Mouse (Mus musculus): ENCODE results near the gene Hddc2. TPM values are rescaled to one million over a fixed set of nuclear protein-coding genes. Genes with fewer than 3 reads are reported as not detected.

Gene Hddc2
- polyA plus RNA-seq, 1 experiment: 22.1 TPM

GRCm38 (mm10) chr10:31298921-31299574 lies 14.1 kb upstream of the Hddc2 start:
- Histone ChIP-seq H3K4me3 (ENCODE audit: insufficient read depth, low read length) (no peak overlapping the region), H3K4me1 (ENCODE audit: control insufficient read depth, insufficient read depth, low read length) (peaks cover 1% of the 10 kb centered on the region; the same call in 1 of the 2 replicates), H3K27ac (ENCODE audit: insufficient read depth, low read length) (no peak overlapping the region)
- TF ChIP-seq CTCF (IDR thresholded peaks at IDR 0.05; ENCODE audit: extremely low read depth, insufficient read depth, low read length) (peak; percentile 85), POLR2A (IDR thresholded peaks at IDR 0.05; ENCODE audit: extremely low read depth, insufficient read depth, low read length) (no peak)

DNA sequence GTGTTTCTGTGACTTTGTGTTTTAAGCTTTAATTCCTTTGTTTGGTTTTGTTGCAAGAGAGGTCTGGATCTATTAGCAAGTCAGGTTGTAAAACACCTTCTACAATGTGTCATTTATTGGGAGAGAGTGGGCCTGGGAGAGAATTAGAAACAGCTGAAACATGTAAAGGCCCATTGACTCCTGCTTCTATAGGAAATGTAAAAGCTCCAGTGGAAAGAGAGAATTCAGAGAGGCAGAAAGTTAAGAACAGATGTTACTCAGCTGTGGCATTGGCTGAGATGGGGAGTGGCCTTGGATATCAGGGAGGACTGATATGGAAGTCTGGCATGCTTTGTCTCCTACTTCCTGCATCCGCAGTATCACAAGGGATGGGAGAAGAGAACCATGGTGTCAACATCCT lies 12.9 kb upstream of the Hddc2 start:
- Histone ChIP-seq H3K4me3 (ENCODE audit: insufficient read depth, low read length) (no peak overlapping the region), H3K27ac (ENCODE audit: insufficient read depth, low read length) (no peak overlapping the region), H3K4me1 (ENCODE audit: control insufficient read depth, insufficient read depth, low read length) (peaks cover 1% of the 10 kb centered on the region; the same call in 1 of the 2 replicates)
- no peak for TF ChIP-seq CTCF (IDR thresholded peaks at IDR 0.05; ENCODE audit: extremely low read depth, insufficient read depth, low read length)
- TF ChIP-seq POLR2A (IDR thresholded peaks at IDR 0.05; ENCODE audit: extremely low read depth, insufficient read depth, low read length): no peak

DNA sequence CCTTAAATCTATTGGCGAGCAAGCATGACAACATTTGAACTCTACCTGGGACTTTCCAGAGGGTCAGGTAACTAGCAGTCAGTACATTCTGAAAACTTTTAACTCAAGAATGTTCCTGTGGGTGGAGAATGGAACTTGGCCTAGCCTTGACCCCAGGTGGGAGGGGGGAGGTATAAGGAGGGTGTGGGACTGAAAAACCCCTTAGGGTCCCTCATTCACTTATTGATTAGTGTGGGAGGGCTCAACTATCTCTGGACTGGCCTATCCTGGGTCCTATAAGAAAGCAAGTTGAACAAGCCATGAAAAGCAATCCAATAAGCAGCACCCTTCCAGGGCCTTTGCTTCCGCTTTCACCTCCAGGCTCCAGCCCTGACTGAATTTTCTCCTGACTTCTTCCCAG lies 9.7 kb upstream of the Hddc2 start:
- Histone ChIP-seq H3K4me1 (ENCODE audit: control insufficient read depth, insufficient read depth, low read length) (peaks cover 1% of the 10 kb centered on the region; the same call in 1 of the 2 replicates), H3K27ac (ENCODE audit: insufficient read depth, low read length) (no peak overlapping the region), H3K4me3 (ENCODE audit: insufficient read depth, low read length) (no peak overlapping the region)
- TF ChIP-seq CTCF (IDR thresholded peaks at IDR 0.05; ENCODE audit: extremely low read depth, insufficient read depth, low read length): no peak
- TF ChIP-seq POLR2A (IDR thresholded peaks at IDR 0.05; ENCODE audit: extremely low read depth, insufficient read depth, low read length): no peak

DNA sequence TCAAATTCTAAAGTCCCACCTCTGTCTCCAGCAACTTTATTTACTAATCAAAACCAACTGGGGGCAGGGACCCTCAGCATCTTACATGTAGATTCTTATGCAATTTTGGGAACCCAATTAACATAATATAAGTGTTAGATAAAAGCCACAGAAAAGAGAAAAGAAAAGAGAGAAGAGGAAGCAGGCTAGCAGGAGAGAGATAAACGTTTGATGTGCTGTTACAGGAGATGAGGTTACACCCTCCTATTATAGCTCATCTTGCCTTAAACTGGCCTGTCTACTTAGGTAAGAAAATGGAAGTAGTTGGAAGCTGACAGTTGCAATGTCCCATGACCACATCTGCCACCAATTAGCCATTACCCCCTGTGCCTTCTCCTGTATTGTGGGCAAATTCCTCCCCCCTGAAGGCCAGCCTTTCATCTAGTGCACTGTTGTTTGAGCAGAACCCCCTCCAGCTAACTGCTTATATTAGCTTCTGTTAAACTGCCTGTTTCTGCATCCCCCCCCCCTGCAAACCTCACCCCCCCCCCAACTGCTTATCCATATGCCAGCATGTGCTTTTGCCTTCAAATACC lies 6.1 kb upstream of the Hddc2 start:
- Histone ChIP-seq H3K4me3 (ENCODE audit: insufficient read depth, low read length) (no peak overlapping the region), H3K4me1 (ENCODE audit: control insufficient read depth, insufficient read depth, low read length) (no peaks in the 10 kb centered on the region), H3K27ac (ENCODE audit: insufficient read depth, low read length) (no peak overlapping the region)
- TF ChIP-seq CTCF (IDR thresholded peaks at IDR 0.05; ENCODE audit: extremely low read depth, insufficient read depth, low read length) (no peak), POLR2A (IDR thresholded peaks at IDR 0.05; ENCODE audit: extremely low read depth, insufficient read depth, low read length) (no peak)

DNA sequence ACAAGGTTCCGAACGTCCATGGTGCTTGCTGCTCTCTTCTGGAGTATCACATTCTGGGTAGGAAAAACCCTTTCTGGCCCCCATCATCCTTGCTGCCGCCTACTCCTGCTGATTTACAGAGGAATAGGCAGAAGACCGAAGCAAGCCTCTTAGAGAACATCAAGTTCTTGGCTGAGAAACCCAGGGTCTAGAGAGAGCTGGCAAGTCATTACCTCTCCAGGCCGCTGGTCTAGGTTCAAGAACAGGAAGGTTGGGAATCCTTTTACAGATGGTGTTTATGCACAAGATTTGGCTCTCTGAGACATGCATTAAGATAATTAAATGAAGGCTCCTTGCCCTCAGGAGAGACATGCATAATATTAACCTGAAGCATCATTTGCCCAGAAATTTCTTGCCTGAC lies 5.3 kb downstream of the Hddc2 start:
- Histone ChIP-seq H3K27ac (ENCODE audit: insufficient read depth, low read length) (no peak overlapping the region), H3K4me3 (ENCODE audit: insufficient read depth, low read length) (no peak overlapping the region), H3K4me1 (ENCODE audit: control insufficient read depth, insufficient read depth, low read length) (no peaks in the 10 kb centered on the region)
- TF ChIP-seq POLR2A (IDR thresholded peaks at IDR 0.05; ENCODE audit: extremely low read depth, insufficient read depth, low read length) (no peak), CTCF (IDR thresholded peaks at IDR 0.05; ENCODE audit: extremely low read depth, insufficient read depth, low read length) (no peak)

GRCm38 (mm10) chr10:31329436-31329835 lies 16.3 kb downstream of the Hddc2 start:
- TF ChIP-seq POLR2A (IDR thresholded peaks at IDR 0.05; ENCODE audit: extremely low read depth, insufficient read depth, low read length) (no peak), CTCF (IDR thresholded peaks at IDR 0.05; ENCODE audit: extremely low read depth, insufficient read depth, low read length) (no peak)
- H3K4me3 ChIP-seq (ENCODE audit: insufficient read depth, low read length): no peak overlapping the region
- no peak overlapping the region for H3K27ac ChIP-seq (ENCODE audit: insufficient read depth, low read length)
- H3K4me1 ChIP-seq (ENCODE audit: control insufficient read depth, insufficient read depth, low read length): no peaks in the 10 kb centered on the region

GRCm38 (mm10) chr10:31330286-31330962 lies 17.2 kb downstream of the Hddc2 start:
- H3K27ac ChIP-seq (ENCODE audit: insufficient read depth, low read length): no peak overlapping the region
- H3K4me3 ChIP-seq (ENCODE audit: insufficient read depth, low read length): no peak overlapping the region
- H3K4me1 ChIP-seq (ENCODE audit: control insufficient read depth, insufficient read depth, low read length): no peaks in the 10 kb centered on the region
- no peak for TF ChIP-seq POLR2A (IDR thresholded peaks at IDR 0.05; ENCODE audit: extremely low read depth, insufficient read depth, low read length)
- TF ChIP-seq CTCF (IDR thresholded peaks at IDR 0.05; ENCODE audit: extremely low read depth, insufficient read depth, low read length): no peak

DNA sequence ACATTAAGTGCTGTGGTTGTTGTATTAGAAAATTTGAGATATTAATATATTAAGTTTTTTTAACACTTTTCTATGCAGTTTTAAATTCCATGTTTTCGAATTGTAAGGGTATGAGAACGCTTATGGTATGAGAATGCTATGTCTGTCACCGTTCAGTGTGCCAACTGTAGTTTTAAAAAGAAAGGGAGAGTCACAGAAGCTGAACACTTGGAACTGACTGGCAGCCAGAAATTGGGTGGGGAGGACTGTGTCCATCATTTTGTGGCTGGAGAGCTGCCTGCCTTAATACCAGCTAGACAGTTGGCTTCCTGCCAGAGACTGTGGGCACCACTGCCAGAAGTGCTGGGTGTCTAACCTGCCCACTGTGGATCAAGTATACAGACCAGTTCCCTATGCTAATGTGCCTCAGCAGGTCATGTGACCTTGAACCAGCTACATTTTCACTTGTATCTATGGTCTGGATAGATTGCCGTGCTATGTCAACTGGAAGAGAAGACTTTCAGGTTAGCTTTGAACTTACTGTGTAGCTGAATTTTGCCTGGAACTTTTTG lies 18.1 kb downstream of the Hddc2 start:
- TF ChIP-seq CTCF (IDR thresholded peaks at IDR 0.05; ENCODE audit: extremely low read depth, insufficient read depth, low read length) (no peak), POLR2A (IDR thresholded peaks at IDR 0.05; ENCODE audit: extremely low read depth, insufficient read depth, low read length) (no peak)
- Histone ChIP-seq H3K27ac (ENCODE audit: insufficient read depth, low read length) (no peak overlapping the region), H3K4me3 (ENCODE audit: insufficient read depth, low read length) (no peak overlapping the region), H3K4me1 (ENCODE audit: control insufficient read depth, insufficient read depth, low read length) (no peaks in the 10 kb centered on the region)

DNA sequence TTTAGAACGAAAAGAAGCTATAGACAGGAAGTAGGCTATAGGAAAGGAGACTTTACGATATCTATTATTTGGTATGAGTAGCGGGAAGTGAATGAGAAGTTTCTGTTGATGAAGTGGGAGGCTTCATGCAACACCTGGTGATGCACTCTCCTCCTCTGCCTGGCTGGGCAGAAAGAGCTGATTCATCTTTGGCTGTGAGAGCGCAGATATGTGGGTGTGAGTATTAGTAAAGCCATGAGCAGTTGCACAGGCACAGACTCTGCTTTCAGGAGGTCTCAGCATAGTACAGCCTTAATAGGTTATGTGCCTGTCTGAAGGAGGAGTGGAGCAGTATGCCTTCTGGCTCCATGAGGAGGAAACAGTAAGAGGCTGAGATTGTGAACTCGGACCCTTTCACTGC lies 23.2 kb downstream of the Hddc2 start:
- H3K27ac ChIP-seq (ENCODE audit: insufficient read depth, low read length): no peak overlapping the region
- H3K4me1 ChIP-seq (ENCODE audit: control insufficient read depth, insufficient read depth, low read length): no peaks in the 10 kb centered on the region
- no peak overlapping the region for H3K4me3 ChIP-seq (ENCODE audit: insufficient read depth, low read length)
- TF ChIP-seq POLR2A (IDR thresholded peaks at IDR 0.05; ENCODE audit: extremely low read depth, insufficient read depth, low read length) (no peak), CTCF (IDR thresholded peaks at IDR 0.05; ENCODE audit: extremely low read depth, insufficient read depth, low read length) (no peak)
